Mouse (Mus musculus): ENCODE measurements around the gene Dscaml1. TPM values are rescaled to one million over a fixed set of nuclear protein-coding genes. Genes with fewer than 3 reads are reported as not detected.

Dscaml1 gene
- total and polyA plus RNA-seq, 3 experiments: not detected

DNA sequence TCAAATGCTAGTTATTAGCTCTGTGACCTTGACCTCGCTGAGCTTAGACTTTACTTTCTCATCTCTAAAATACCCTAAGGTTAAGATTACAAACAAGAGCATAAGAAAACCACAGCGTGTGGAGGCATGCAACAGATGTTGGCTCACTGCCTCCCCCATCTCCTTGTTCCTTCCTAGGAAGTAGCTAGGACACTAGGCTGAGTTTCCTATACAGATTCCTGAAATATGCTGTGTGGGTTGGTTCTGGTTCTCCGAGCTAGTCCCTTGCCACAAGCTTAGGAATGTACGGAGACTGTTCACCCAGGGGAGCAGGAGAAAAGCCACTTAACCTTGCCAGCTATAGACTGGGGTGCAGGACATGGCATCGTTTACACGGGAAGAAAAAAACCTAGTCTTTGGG is 339.8 kb downstream of the Dscaml1 start:
- Histone ChIP-seq H3K4me3 (ENCODE audit: control insufficient read depth in 1 of 2, insufficient read depth in 1 of 2, low read depth in 2 of 2, low read length in 2 of 2) (no peak overlapping the region), H3K36me3 (ENCODE audit: control insufficient read depth in 1 of 2, insufficient read depth in 2 of 2, low read length in 2 of 2) (no peaks in the 10 kb centered on the region), H3K9ac (ENCODE audit: control insufficient read depth, low read depth, low read length, poor library complexity, severe bottlenecking) (no peak overlapping the region), H3K27me3 (ENCODE audit: control insufficient read depth in 1 of 2, insufficient read depth in 2 of 2, low read length in 2 of 2) (no peaks in the 10 kb centered on the region), H3K4me1 (ENCODE audit: control insufficient read depth in 1 of 2, insufficient read depth in 2 of 2, low read length in 2 of 2) (no peaks in the 10 kb centered on the region; a peak in 1 of 4 replicates), H3K27ac (ENCODE audit: control insufficient read depth, low read depth, low read length) (no peak overlapping the region), H3K79me2 (ENCODE audit: control insufficient read depth, insufficient read depth, low read length, poor library complexity) (no peaks in the 10 kb centered on the region), H3K9me3 (replicated peaks; ENCODE audit: insufficient read depth, low read length) (no peaks in the 10 kb centered on the region)
- no peak for DNase-seq (ENCODE audit: low read depth, low spot score)
- no peak for TF ChIP-seq MYC (IDR thresholded peaks at IDR 0.05; ENCODE audit: low read depth, low read length)
- TF ChIP-seq CTCF (IDR thresholded peaks at IDR 0.05 in 2 of 3, conservative IDR thresholded peaks at IDR 0.05 in 1 of 3; ENCODE audit: control insufficient read depth in 1 of 3, insufficient read depth in 1 of 3, low read depth in 2 of 3, low read length in 3 of 3, poor library complexity in 1 of 3, severe bottlenecking in 1 of 3): no peak
- no peak for TF ChIP-seq MYB (IDR thresholded peaks at IDR 0.05; ENCODE audit: low read depth, low read length)
- no peak for TF ChIP-seq TCF12 (IDR thresholded peaks at IDR 0.05; ENCODE audit: low read depth, low read length)
- TF ChIP-seq MAFK (IDR thresholded peaks at IDR 0.05; ENCODE audit: borderline replicate concordance, low read depth, low read length): no peak

- Histone ChIP-seq H3K36me3 (ENCODE audit: control insufficient read depth in 1 of 2, insufficient read depth in 2 of 2, low read length in 2 of 2) (no peaks in the 10 kb centered on the region), H3K4me1 (ENCODE audit: control insufficient read depth in 1 of 2, insufficient read depth in 2 of 2, low read length in 2 of 2) (no peaks in the 10 kb centered on the region; a peak in 1 of 4 replicates), H3K9me3 (replicated peaks; ENCODE audit: insufficient read depth, low read length) (no peaks in the 10 kb centered on the region), H3K4me3 (ENCODE audit: control insufficient read depth in 1 of 2, insufficient read depth in 1 of 2, low read depth in 2 of 2, low read length in 2 of 2) (no peak overlapping the region), H3K79me2 (ENCODE audit: control insufficient read depth, insufficient read depth, low read length, poor library complexity) (no peaks in the 10 kb centered on the region), H3K27ac (ENCODE audit: control insufficient read depth, low read depth, low read length) (no peak overlapping the region), H3K27me3 (ENCODE audit: control insufficient read depth in 1 of 2, insufficient read depth in 2 of 2, low read length in 2 of 2) (no peaks in the 10 kb centered on the region), H3K9ac (ENCODE audit: control insufficient read depth, low read depth, low read length, poor library complexity, severe bottlenecking) (no peak overlapping the region)
- no peak for TF ChIP-seq SIN3A (IDR thresholded peaks at IDR 0.05; ENCODE audit: low read length)
- no peak for TF ChIP-seq MAX (IDR thresholded peaks at IDR 0.05; ENCODE audit: low read length)
- no peak for TF ChIP-seq POLR2AphosphoS5 (IDR thresholded peaks at IDR 0.05; ENCODE audit: borderline replicate concordance, low read depth, low read length)
- TF ChIP-seq RCOR1 (IDR thresholded peaks at IDR 0.05; ENCODE audit: low read depth, low read length): no peak
- TF ChIP-seq TAL1 (IDR thresholded peaks at IDR 0.05; ENCODE audit: low read length): no peak
- DNase-seq (ENCODE audit: low read depth, low spot score): no peak
These were observed 340.7 kb downstream of the Dscaml1 start for GRCm38 (mm10) chr9:45767155-45767554.

DNA sequence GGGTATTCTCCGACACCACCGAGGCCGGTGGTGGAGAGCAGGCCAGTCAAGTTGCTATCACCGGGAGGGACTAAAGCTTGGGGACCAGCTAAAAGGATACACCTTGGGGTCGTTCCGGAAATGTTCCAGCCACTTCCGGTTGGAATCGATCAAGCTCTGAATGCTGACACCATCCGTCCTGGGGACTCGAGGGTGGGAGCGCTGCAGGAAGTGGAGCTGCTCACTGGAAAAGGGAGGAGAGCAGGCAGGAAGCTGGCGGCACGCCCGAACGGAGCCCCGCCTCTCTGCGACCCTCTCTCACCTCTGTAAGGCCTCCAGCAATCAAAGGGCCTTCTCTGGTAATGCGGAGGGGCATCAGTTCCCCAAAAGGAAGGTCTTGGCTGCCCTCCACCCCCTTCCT is 342.0 kb downstream of the Dscaml1 start:
- H3K27me3 ChIP-seq (ENCODE audit: control insufficient read depth in 1 of 2, insufficient read depth in 2 of 2, low read length in 2 of 2): no peaks in the 10 kb centered on the region

More for the DNA sequence above, 342.0 kb downstream of the Dscaml1 start:
- H3K4me1 ChIP-seq (ENCODE audit: control insufficient read depth in 1 of 2, insufficient read depth in 2 of 2, low read length in 2 of 2): no peaks in the 10 kb centered on the region; a peak in 1 of 4 replicates
- no peak overlapping the region for H3K9ac ChIP-seq (ENCODE audit: control insufficient read depth, low read depth, low read length, poor library complexity, severe bottlenecking)
- TF ChIP-seq CHD1 (IDR thresholded peaks at IDR 0.05; ENCODE audit: low read depth, low read length) (no peak), MXI1 (IDR thresholded peaks at IDR 0.05; ENCODE audit: low read depth, low read length) (no peak), MAFK (IDR thresholded peaks at IDR 0.05; ENCODE audit: borderline replicate concordance, low read depth, low read length) (no peak), NRF1 (IDR thresholded peaks at IDR 0.05; ENCODE audit: insufficient read depth, low read depth, low read length, poor library complexity, severe bottlenecking) (no peak), TAL1 (IDR thresholded peaks at IDR 0.05; ENCODE audit: low read length) (no peak), ZKSCAN1 (IDR thresholded peaks at IDR 0.05; ENCODE audit: low read depth, low read length) (no peak), GABPA (IDR thresholded peaks at IDR 0.05; ENCODE audit: low read depth, low read length) (no peak), MYC (IDR thresholded peaks at IDR 0.05; ENCODE audit: low read depth, low read length) (no peak), ETS1 (IDR thresholded peaks at IDR 0.05; ENCODE audit: low read depth, low read length) (no peak)
- DNase-seq (ENCODE audit: low read depth, low spot score): no peak
- no peak overlapping the region for H3K4me3 ChIP-seq (ENCODE audit: control insufficient read depth in 1 of 2, insufficient read depth in 1 of 2, low read depth in 2 of 2, low read length in 2 of 2)
- no peaks in the 10 kb centered on the region for H3K36me3 ChIP-seq (ENCODE audit: control insufficient read depth in 1 of 2, insufficient read depth in 2 of 2, low read length in 2 of 2)
- no peaks in the 10 kb centered on the region for H3K79me2 ChIP-seq (ENCODE audit: control insufficient read depth, insufficient read depth, low read length, poor library complexity)
- H3K27ac ChIP-seq (ENCODE audit: control insufficient read depth, low read depth, low read length): no peak overlapping the region
- H3K9me3 ChIP-seq (replicated peaks; ENCODE audit: insufficient read depth, low read length): no peaks in the 10 kb centered on the region
